Mouse (Mus musculus) cerebellum, postnatal 4 days (tissue): ENCODE data around the gene Plcb1.

Experiments
- DNase-seq, 2 experiments: peaks; one replicate each; pipeline ENCODE4 v3.0.0; 2022; ENCODE audit warnings: low spot score in 2 of 2, mixed read lengths in 1 of 2

The Plcb1 gene

GRCm38 (mm10) chr2:134838185-134838584 lies 52.3 kb downstream of the Plcb1 start:
- DNase-seq, result no peak

- DNase-seq, result no peak
Measured at GRCm38 (mm10) chr2:134838888-134839287, 53.0 kb downstream of the Plcb1 start.

DNA sequence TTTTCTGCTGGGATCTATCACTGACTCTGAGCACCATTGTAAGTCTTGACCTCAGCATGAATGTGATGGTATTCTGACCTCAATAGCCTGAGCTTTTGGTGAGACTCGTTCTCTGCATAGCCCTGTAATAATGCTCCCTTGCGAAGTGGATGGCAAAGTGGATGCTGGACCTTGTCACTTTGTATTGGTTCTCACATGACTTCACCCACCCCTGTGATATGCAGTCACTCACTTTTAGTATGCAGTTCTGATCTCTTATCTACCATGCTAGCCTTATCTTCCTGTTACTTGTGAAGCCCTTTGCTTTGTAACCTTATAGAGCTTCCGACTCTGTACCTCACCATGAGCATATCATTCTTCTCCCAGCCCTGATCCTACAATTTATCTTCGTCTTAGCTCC lies 57.0 kb downstream of the Plcb1 start:
- no peak for DNase-seq

DNA sequence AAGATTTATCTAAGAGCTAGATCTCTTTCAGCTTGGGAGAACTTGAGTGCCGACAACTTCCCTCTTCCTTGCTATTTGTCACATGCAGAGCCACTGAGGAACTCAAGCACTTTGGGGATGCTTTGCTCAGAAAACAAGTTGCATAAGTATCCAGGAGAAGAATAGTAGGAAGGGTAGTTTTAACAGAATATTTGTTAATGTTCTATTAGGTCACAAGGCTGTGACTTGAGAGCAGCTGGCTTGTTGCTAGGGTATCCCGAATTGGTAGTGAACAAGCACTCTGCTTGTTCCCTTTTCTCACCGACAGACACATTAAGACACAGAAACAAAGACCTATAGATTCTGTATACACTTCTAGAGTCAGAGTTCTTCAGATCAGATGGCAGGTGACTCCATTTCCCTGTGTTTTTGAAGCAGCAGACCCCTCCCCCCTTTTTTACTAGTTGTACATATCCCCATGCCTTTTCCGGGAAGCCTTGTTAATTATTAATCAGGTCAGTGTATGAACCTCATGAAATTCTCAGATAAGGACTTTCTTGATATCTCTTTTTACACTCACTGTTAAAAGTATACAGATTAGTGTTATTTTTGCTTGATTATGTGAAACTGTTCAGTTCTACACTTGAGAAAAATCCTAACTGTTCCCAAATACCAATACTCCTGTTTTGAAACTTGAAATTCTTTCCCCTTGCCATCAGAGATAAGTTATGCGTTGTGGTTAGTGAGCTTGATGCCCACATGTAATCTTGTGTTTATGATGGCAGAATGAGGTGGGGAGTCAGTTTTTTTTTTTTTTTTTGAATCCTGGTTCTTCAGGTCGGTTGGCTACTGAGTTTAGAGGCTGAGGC lies 58.7 kb downstream of the Plcb1 start:
- DNase-seq, result no peak

DNA sequence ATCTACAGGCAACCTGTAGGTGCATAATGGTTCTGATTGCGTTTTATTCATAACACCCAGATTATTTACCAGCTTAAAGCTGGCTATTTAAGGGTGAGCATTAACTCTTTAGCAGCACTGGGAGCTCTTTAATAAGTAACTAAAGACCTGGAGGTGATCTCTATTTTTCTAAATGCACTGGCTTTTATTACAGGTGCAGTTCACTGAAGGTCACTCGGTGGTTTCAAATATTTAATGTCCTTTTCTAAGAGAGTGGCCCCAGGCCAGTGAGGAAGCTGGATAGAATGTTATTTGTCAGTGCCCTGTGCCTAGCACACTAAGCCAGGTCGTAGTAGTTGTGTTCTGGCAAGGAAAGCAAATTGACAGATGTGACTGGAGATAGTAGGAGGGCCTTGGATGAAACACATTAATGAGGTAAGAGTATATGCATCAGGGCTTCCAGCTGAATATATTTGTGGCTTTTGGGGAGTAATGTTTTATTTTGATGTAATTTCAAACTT lies 59.4 kb downstream of the Plcb1 start:
- no peak for DNase-seq

GRCm38 (mm10) chr2:134846555-134846954 lies 60.7 kb downstream of the Plcb1 start:
- no peak for DNase-seq

GRCm38 (mm10) chr2:134851189-134852171 lies 65.6 kb downstream of the Plcb1 start:
- DNase-seq, result no peak

- no peak for DNase-seq
Measured at GRCm38 (mm10) chr2:134856239-134856638, 70.4 kb downstream of the Plcb1 start.

DNA sequence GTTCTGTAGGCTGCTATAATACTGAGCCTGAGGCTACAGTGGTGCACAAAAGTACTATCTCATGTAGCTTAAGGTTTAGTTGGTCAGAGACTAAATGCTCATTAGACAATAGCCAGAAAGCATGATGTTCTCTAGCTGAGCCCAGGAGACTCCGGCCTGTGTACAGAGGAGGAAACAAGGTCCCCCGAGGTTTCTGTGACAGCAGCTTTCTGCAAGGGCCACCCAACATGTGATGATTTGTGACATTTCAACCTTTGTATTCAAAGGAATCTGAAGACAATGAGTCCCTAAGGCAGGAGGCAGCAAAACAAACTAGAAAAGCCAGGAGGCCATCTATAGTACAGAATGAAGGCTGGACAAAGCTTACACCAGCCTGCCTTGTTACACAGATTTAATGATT lies 70.8 kb downstream of the Plcb1 start:
- no peak for DNase-seq

- DNase-seq, result peak in 1 of 2 experiments; percentile 31
Measured at GRCm38 (mm10) chr2:134864985-134865645, 79.2 kb downstream of the Plcb1 start.

DNA sequence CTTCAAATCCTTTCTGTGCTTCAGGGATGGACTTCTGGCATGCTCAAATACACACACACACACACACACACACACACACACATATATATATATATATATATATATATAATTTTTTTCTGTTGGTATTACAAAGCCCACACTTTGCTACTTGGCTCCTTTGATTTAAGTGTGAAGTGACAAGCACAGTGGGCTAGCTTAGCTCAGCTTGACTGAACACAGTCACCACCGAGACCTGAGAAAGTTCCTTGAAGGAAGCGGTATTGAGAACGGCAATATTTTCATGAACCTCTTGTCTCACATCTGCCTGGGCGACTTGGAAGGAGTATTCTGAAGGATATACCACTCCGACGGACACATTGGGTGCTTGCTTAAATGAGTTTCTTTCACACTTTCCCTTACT lies 81.5 kb downstream of the Plcb1 start:
- DNase-seq, result no peak

- no peak for DNase-seq
Measured at GRCm38 (mm10) chr2:134871692-134872489, 86.0 kb downstream of the Plcb1 start.

DNA sequence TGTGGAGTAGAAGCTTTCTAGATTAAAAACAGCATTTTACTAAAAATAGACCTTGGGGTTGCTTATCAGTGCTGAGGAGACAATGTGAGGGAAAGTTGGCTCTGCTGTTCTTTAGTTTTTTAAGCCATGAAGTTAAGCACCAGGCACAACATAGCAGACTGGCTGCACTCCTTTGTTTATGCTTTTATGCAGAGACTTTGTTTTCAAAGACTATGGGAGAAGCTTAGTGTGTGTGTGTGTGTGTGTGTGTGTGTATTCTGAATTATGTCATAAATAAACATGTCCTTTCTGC lies 86.6 kb downstream of the Plcb1 start:
- no peak for DNase-seq

DNA sequence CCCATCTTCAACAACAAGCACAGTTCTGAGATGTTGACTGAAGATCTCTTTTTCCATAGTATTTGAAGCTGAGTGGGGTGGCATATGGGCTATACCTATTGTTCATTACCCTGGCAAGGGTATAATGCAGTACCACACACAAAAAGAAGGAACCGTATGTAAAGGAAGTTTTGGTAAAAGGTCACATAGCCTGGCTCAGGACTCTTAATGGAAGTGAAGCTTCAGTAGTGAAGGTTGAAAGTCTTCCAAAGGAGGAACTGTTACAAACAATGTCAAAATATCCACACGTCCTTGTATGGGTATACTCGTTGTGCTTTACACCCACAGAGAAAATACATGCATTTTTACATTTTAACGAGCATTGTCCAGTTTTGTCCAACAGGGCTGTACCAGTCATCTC lies 91.3 kb downstream of the Plcb1 start:
- no peak for DNase-seq

GRCm38 (mm10) chr2:134891207-134891606 lies 105.3 kb downstream of the Plcb1 start:
- DNase-seq, result no peak

DNA sequence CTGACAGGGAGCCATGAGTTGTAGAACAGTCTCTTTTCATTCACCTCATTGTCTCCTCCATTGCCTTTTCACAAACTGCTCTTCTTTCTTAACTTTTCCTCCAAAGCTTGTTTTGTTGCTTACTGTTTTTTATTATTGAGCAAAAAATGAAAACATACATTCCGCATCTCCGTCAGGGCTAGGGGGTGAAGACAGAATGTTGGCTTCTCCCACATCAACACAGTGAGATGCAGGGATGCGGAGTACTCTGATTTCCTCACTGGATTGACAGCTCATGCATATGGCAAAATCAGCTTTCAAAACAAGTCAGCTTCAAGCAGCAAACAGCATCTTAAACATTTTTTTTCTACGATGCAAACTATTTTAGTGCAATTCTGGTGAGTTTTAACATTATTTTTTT lies 108.9 kb downstream of the Plcb1 start:
- DNase-seq, result no peak

- DNase-seq, result no peak
Measured at GRCm38 (mm10) chr2:134896196-134896595, 110.3 kb downstream of the Plcb1 start.

DNA sequence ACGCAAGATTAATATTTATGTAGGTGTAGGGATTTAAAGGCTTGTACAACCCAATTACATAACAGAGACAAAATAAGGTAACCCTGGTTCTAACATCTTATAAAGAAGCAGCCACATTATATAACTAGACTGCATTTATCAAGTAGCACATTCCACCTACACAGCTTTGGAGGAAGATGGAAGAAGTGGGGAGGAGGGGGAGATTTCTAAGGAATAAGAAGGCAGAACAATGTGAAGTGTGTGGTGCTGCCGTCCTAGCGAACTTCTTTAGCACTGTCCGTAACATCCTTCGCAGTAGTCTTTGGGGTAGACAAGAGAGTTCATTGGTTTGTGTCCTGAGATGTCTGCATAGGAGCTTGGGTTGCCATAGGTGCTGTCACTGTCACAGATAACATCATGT lies 111.2 kb downstream of the Plcb1 start:
- no peak for DNase-seq

DNA sequence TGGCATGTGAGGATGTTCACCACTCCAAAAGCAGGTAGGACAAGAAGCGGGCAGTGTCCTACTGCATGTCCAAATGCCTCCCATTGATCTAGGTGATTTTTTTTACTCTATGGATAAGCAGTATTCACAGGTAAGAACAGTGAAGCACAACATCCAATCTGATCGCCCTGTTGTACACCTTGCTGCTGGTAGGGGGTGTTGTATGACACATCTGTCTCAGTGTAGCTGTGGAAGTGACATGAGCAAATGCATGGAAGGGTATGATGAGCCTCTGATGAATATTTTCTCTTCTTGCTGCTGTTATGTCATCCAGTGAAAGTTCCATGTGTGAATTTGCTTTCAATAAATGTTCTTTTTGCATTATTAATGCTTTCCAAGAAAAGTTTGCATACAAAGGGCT lies 115.7 kb downstream of the Plcb1 start:
- no peak for DNase-seq

DNA sequence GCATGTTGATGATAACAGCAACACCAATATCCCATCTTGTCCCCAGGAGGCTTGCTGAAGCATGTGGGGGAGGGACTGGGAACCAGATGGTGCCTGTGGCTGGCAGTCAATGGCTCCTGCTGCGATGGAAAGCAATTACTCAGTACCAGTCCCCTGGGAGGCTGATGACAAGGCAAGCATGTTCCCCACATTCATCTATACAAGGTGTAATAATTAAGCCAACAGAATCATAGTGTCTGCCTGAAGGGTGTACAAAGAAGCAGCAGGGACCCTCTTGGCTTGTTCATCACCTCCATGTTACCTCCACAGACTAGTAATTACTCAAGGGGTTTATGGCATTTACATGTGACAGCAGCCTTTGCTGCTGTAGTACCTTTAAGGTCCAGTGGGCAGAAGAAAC lies 125.0 kb downstream of the Plcb1 start:
- peak in 1 of 2 experiments; percentile 68 for DNase-seq

GRCm38 (mm10) chr2:134911360-134911759 lies 125.5 kb downstream of the Plcb1 start:
- DNase-seq, result no peak
